Mouse (Mus musculus): Measurements from ENCODE around the gene Sos1.

GRCm38 (mm10) chr17:80455648-80456047, 24.6 kb downstream of the Sos1 start:
- no peak for TF ChIP-seq MAX (IDR thresholded peaks at IDR 0.05)
- no peak for TF ChIP-seq CTCF (IDR thresholded peaks at IDR 0.05; ENCODE audit: control insufficient read depth, insufficient read depth, insufficient read length)
- no peak for TF ChIP-seq USF1 (IDR thresholded peaks at IDR 0.05; ENCODE audit: low read depth)
- no peak for TF ChIP-seq MYOG (IDR thresholded peaks at IDR 0.05; ENCODE audit: control insufficient read depth, extremely low read depth, insufficient read length)
